Mouse (Mus musculus) limb, embryonic 12.5 days (tissue): ENCODE results near the gene Ppp5c. TPM values are rescaled to one million over a fixed set of nuclear protein-coding genes. Genes with fewer than 3 reads are reported as not detected.

ENCODE experiments used
- ATAC-seq: fragments of 200-750 bp; cut with Nextera tagmentation; 2 replicates; pipeline ENCODE4 v1.8.0; 2017; ENCODE audit warnings: low read depth, moderate TSS enrichment; ENCODE audit not compliant: insufficient number of reproducible peaks, insufficient read depth, low FRiP score, low TSS enrichment
- H3K27ac ChIP-seq: fragments of 300-500 bp; sonication (generic); 2 replicates; pipeline ENCODE4 v1.5.1; 2016; ENCODE audit warnings: mild to moderate bottlenecking, moderate library complexity
- H3K27me3 ChIP-seq: fragments of 300-500 bp; sonication (generic); 2 replicates; pipeline ENCODE4 v1.6.1; 2016; ENCODE audit warnings: mild to moderate bottlenecking, moderate library complexity
- H3K36me3 ChIP-seq: fragments of 300-500 bp; sonication (generic); 2 replicates; pipeline ENCODE4 v1.6.1; 2016; ENCODE audit warnings: mild to moderate bottlenecking, moderate library complexity
- H3K4me1 ChIP-seq: fragments of 300-500 bp; sonication (generic); replicated peaks from 2 replicates; pipeline ENCODE4 v1.6.1; 2016
- H3K4me2 ChIP-seq: fragments of 300-500 bp; sonication (generic); 2 replicates; pipeline ENCODE4 v1.6.1; 2016; ENCODE audit warnings: mild to moderate bottlenecking, moderate library complexity
- H3K4me3 ChIP-seq: fragments of 300-500 bp; sonication (generic); replicated peaks from 2 replicates; pipeline ENCODE4 v1.5.1; 2016; ENCODE audit warnings: mild to moderate bottlenecking
- H3K9ac ChIP-seq: fragments of 300-500 bp; sonication (generic); replicated peaks from 2 replicates; pipeline ENCODE4 v1.6.1; 2016; ENCODE audit warnings: mild to moderate bottlenecking, moderate library complexity
- H3K9me3 ChIP-seq: fragments of 300-500 bp; sonication (generic); 2 replicates; pipeline ENCODE4 v1.6.1; 2016; ENCODE audit warnings: mild to moderate bottlenecking, moderate library complexity
- WGBS: fragments of 180-500 bp; shearing (Covaris S2); methylation state at CpG from one replicate; pipeline ENCODE4 v1.1.7; 2016; 5-methylcytosine and 5-hydroxymethylcytosine counted together
- polyA plus RNA-seq: library from polyadenylated mRNA; unstranded; fragments of >200 nt; fragmentation: Nextera tagmentation; extraction: Ambion mirVana; gene quantifications from 2 replicates; pipeline ENCODE4 v1.2.1, GENCODE M21; 2016

Gene Ppp5c
- polyA plus RNA-seq, 1 experiment from 2014 or later: 126 TPM

- no peak for ATAC-seq
- peaks cover 40% of the 10 kb centered on the region for H3K4me1 ChIP-seq
- H3K9ac ChIP-seq: peak overlapping the region; percentile 77; the same call in 1 of the 2 replicates
- H3K27ac ChIP-seq: no peak overlapping the region
- WGBS: 65% methylated on average over 9 of the region's 9 CpGs
- peak overlapping the region; percentile 76 for H3K4me2 ChIP-seq
- H3K27me3 ChIP-seq: no peaks in the 10 kb centered on the region
- H3K9me3 ChIP-seq: no peaks in the 10 kb centered on the region
- H3K36me3 ChIP-seq: peaks cover 37% of the 10 kb centered on the region
- H3K4me3 ChIP-seq: peak overlapping the region; percentile 82
Measured at GRCm38 (mm10) chr7:17025896-17026622, 1.7 kb downstream of the Ppp5c start.

GRCm38 (mm10) chr7:17025505-17025894 lies 2.2 kb downstream of the Ppp5c start:
- no peak for ATAC-seq
- Histone ChIP-seq H3K27me3 (no peaks in the 10 kb centered on the region), H3K9ac (peak overlapping the region; percentile 23; the same call in 1 of the 2 replicates), H3K4me2 (peak overlapping the region; percentile 76), H3K4me3 (peak overlapping the region; percentile 82; the same call in 1 of the 2 replicates), H3K4me1 (peaks cover 40% of the 10 kb centered on the region), H3K36me3 (peaks cover 43% of the 10 kb centered on the region), H3K9me3 (no peaks in the 10 kb centered on the region), H3K27ac (no peak overlapping the region)
- 61% methylated on average over 4 of the region's 4 CpGs for WGBS

DNA sequence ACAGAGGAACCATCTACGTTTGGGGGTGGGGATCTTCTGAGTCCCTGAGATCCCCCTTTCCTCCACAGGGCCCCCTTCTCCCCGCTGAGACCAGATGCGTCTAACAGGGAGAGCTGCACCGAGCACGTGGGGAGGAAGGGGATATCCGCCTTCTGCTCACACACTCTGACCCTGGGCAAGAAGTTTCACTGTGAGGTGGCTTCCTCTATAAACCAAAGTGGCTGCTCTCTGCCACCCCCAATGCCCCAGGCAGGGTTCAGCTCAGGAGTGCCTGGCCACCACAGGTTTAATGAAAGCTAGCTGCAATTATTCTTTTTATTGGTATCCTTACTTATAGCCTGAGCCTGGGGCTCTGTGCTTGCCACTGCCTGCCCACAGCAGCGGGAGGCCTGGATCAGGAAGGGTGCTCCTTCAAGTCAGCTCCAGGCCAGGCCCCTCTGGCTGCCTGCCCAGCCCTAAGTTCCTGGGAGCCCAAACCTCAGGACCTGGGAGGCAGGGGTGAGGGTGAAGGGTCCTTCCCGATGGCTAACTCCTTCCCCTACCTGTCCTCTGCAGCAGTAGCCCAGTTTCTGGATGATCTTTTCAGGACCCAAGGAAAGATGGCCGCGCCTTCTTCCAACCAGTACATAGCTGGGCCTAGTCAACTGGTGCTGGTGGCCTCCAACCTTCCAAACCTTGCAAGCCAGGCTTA lies 2.8 kb downstream of the Ppp5c start:
- 70% methylated on average over 10 of the region's 10 CpGs for WGBS
- H3K4me1 ChIP-seq: peaks cover 40% of the 10 kb centered on the region
- peak overlapping the region; percentile 42; the same call in 1 of the 2 replicates for H3K27ac ChIP-seq
- 0 out of 2 replicates have a peak overlapping the region, but pooled peaks have one; percentile 1 for H3K9ac ChIP-seq
- ATAC-seq: no peak
- H3K9me3 ChIP-seq: no peaks in the 10 kb centered on the region
- H3K27me3 ChIP-seq: no peaks in the 10 kb centered on the region
- peak overlapping the region; percentile 76 for H3K4me2 ChIP-seq
- no peak overlapping the region for H3K4me3 ChIP-seq
- H3K36me3 ChIP-seq: peaks cover 48% of the 10 kb centered on the region

GRCm38 (mm10) chr7:17024141-17024540 lies 3.6 kb downstream of the Ppp5c start:
- Histone ChIP-seq H3K9me3 (no peaks in the 10 kb centered on the region), H3K4me2 (peak overlapping the region; percentile 76; the same call in 1 of the 2 replicates), H3K27ac (no peak overlapping the region), H3K9ac (no peak overlapping the region), H3K4me3 (no peak overlapping the region), H3K4me1 (peaks cover 40% of the 10 kb centered on the region), H3K36me3 (peaks cover 57% of the 10 kb centered on the region), H3K27me3 (no peaks in the 10 kb centered on the region)
- 81% methylated on average over 6 of the region's 6 CpGs for WGBS
- ATAC-seq: no peak

DNA sequence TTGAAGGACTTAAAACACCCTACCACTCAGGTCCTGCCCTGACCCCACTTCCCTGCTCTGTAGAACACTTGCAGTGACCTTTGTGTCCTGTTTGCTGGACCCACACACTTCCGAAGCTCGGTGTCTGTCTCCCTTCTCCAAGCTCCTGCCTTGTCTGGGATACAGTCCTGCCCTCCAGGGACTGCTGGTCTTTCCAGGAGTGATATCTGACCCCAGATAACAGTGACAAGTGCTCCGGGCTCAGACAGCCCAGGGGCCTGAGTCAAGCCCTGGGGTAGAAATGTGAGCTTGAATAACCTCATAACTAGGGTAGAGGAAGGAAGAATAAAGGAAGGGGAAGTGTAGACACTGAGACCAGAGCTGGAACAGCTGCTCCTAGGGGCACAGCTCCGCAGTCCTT lies 4.0 kb downstream of the Ppp5c start:
- no peaks in the 10 kb centered on the region for H3K27me3 ChIP-seq
- peaks cover 61% of the 10 kb centered on the region for H3K36me3 ChIP-seq
- H3K9ac ChIP-seq: 0 out of 2 replicates have a peak overlapping the region, but pooled peaks have one; percentile 12
- 78% methylated on average over 4 of the region's 4 CpGs for WGBS
- peaks cover 40% of the 10 kb centered on the region for H3K4me1 ChIP-seq
- H3K9me3 ChIP-seq: no peaks in the 10 kb centered on the region
- H3K4me2 ChIP-seq: 0 out of 2 replicates have a peak overlapping the region, but pooled peaks have one; percentile 4
- no peak for ATAC-seq
- no peak overlapping the region for H3K27ac ChIP-seq
- H3K4me3 ChIP-seq: no peak overlapping the region

GRCm38 (mm10) chr7:17022176-17022575 lies 5.5 kb downstream of the Ppp5c start:
- Histone ChIP-seq H3K4me3 (no peak overlapping the region), H3K4me2 (no peak overlapping the region), H3K36me3 (peaks cover 73% of the 10 kb centered on the region), H3K27me3 (no peaks in the 10 kb centered on the region), H3K9me3 (no peaks in the 10 kb centered on the region), H3K9ac (no peak overlapping the region), H3K27ac (no peak overlapping the region), H3K4me1 (peaks cover 40% of the 10 kb centered on the region)
- ATAC-seq: no peak
- WGBS: 97% methylated on average over 15 of the region's 15 CpGs

DNA sequence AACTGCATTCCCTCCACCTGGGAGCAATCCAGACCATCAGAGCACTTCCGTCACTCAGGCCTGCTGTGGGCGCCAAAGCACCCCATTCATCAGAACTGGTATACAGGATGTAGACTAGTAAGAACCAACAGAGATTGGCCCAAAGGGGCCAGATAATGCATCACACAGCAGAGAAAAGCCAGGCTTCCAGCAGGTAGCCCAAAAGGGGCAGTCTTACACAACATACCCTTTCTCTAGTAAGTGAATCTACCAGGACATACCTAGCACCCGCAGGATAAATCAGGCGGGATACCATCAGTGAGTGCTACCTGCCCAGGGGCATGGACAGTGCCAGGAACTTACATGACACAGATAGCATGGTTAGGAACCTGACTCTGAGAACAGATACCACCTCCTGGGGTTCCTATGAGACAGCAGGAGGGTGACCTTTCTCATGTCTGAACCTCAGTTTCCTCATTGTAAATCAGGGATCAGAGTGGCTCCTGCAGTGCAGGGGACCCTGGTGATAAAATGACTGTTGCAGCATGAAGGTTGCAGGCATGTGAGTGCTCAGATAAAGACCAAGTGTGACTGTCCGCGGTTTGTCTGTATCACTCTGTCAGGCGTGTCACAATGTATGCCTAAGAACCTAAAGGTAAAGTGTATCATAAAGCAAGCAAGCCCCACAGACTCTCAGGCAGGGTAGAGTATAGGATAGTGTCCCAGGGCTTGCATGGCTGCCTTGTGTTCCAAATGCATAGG lies 8.1 kb downstream of the Ppp5c start:
- H3K4me2 ChIP-seq: no peak overlapping the region
- ATAC-seq: no peak
- H3K27ac ChIP-seq: no peak overlapping the region
- H3K9ac ChIP-seq: no peak overlapping the region
- WGBS: 88% methylated on average over 7 of the region's 7 CpGs
- H3K4me3 ChIP-seq: no peak overlapping the region
- H3K36me3 ChIP-seq: peaks cover 97% of the 10 kb centered on the region
- no peaks in the 10 kb centered on the region for H3K9me3 ChIP-seq
- H3K4me1 ChIP-seq: peaks cover 15% of the 10 kb centered on the region
- no peaks in the 10 kb centered on the region for H3K27me3 ChIP-seq

DNA sequence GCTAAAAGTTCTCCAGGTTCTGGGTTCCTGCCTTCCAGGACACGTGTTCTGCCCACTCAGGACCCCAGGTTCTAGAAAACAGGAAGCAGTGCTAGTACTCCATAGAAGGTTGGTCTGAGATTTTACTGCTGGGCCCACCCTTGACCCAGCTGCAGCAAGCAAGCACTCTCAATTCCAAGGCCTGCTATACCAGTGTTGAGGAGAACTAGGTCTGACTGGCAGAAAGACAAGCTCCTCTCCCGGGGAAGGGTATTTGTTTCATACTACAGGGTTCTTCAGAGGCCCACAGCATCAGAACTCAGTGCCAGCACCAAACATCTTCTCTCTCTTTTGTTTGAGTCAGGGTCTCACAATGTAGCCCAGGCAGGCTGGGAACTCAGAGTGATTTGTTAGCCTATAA lies 9.8 kb downstream of the Ppp5c start:
- Histone ChIP-seq H3K4me2 (no peak overlapping the region), H3K27me3 (no peaks in the 10 kb centered on the region), H3K4me3 (no peak overlapping the region), H3K9me3 (no peaks in the 10 kb centered on the region), H3K9ac (no peak overlapping the region), H3K4me1 (no peaks in the 10 kb centered on the region), H3K27ac (no peak overlapping the region), H3K36me3 (peaks cover 97% of the 10 kb centered on the region)
- no peak for ATAC-seq
- WGBS: 87% methylated on average over 2 of the region's 2 CpGs

- no peak for ATAC-seq
- Histone ChIP-seq H3K9me3 (no peaks in the 10 kb centered on the region), H3K36me3 (peaks cover 97% of the 10 kb centered on the region), H3K4me3 (no peak overlapping the region), H3K9ac (no peak overlapping the region), H3K4me1 (no peaks in the 10 kb centered on the region), H3K27me3 (no peaks in the 10 kb centered on the region), H3K4me2 (no peak overlapping the region), H3K27ac (no peak overlapping the region)
- 81% methylated on average over 1 of the region's 1 CpGs for WGBS
Measured at GRCm38 (mm10) chr7:17017036-17017435, 10.7 kb downstream of the Ppp5c start.

DNA sequence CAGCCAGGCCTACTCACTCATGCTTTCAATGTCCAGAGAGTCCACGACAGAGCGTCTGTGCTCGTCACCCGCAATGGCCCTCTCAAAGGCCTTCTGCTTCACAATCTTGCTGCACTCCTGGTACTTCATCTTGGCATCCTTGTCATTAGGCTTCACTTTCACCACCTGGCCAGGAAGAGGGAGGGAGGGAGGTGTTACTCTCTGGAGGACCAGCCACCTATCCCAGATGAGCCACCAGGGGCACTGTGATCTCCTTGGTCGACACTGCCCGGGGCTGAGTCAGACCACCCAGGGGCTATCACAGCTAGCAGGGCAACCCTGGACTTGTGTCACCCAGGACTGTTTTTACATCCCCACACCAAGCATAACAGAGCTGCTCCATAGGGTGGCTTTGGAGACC lies 12.3 kb downstream of the Ppp5c start:
- no peak overlapping the region for H3K27ac ChIP-seq
- peaks cover 97% of the 10 kb centered on the region for H3K36me3 ChIP-seq
- H3K9me3 ChIP-seq: no peaks in the 10 kb centered on the region
- no peak overlapping the region for H3K4me2 ChIP-seq
- no peak overlapping the region for H3K9ac ChIP-seq
- no peaks in the 10 kb centered on the region for H3K27me3 ChIP-seq
- 82% methylated on average over 6 of the region's 6 CpGs for WGBS
- no peak for ATAC-seq
- no peaks in the 10 kb centered on the region for H3K4me1 ChIP-seq
- H3K4me3 ChIP-seq: no peak overlapping the region
